Mouse (Mus musculus) kidney, postnatal 14 days (tissue): ENCODE data around the gene Tm4sf19.
A peak's percentile ranks its signal among the peaks of the same experiment; 100 is the strongest.

Experiments used
- DNase-seq: peaks from one replicate; pipeline ENCODE4 v3.0.0; 2022; ENCODE audit warnings: mixed read lengths

Tm4sf19 gene

DNA sequence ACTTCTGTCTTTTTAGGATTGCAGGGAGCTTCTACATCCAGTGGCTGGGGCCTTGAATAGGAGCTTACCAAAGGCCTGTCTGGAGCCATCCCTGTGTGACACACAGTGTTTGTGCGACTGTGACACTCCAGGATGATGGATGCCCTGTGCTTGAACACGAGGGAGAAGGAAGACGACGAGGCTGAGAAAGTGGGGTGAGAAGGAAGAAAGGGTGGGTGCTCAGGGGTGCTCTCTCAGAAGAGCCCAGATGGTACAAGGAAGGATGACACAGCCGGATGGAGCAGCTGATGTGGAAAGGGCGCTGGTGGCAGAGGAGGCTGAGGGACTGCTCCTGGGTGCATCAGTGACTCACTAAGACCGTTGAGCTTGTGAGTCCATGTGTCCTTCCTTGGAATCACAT is at the start of gene Tm4sf19:
Tm4sf19 (plus strand) TSS at position 240 of the 400 bp plus-strand sequence.
- no peak for DNase-seq

DNA sequence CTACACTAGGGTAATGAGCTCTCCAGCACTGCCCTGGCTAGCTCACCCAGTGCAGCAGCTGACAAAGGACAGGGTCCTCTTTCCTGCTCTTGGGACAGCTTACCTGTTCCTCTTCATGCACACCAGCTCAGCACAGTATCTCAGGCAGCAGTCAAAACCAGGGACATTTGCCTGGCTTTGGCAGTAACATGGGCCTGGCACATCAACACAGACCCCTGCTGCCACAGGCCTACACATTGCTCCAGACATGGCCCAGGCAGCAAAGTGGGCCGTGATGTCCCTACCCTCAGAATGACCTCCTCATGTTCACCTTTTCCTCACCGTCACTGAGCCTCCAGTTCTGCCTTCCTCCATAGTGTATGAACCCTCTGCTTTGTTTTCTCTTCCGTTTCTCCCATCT is 49.5 kb upstream of the Tm4sf19 start:
- DNase-seq: no peak

DNA sequence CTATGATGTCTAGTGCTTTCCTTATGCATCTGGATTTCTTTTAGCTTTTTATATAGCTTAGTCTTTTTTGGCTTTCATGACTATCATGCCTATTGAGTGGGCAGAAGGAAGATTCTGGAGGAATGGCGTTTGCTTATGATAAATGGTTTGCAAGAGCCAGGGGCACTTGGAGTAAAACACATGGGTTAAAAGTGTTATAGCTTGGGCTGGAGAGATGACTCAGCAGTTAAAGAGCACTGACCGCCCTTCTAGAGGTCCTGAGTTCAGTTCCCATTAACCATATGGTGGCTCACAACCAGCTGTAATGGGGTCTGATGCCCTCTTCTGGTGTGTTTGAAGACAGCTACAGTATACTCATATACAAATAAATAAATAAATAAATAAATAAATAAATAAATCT is 36.8 kb upstream of the Tm4sf19 start:
- DNase-seq: no peak

DNA sequence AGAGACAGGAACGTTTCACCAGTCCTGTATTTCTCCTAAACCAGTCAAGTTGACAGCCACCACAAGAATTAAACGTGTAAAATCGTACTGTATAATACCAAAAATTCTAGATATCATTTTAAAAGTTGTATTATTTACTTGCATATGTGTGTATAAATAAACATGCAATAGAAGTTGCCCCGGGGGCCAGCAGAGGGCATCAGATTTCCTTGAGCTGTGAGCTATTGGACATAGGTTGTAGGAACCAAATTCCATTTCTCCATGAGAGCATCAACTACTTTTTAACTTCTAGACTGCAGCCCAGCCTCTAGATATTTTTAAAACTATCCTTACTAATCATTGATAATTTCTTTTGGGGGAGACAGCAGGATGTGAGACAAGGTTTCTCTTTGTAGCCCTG is 29.0 kb upstream of the Tm4sf19 start:
- DNase-seq: peak; percentile 49

DNA sequence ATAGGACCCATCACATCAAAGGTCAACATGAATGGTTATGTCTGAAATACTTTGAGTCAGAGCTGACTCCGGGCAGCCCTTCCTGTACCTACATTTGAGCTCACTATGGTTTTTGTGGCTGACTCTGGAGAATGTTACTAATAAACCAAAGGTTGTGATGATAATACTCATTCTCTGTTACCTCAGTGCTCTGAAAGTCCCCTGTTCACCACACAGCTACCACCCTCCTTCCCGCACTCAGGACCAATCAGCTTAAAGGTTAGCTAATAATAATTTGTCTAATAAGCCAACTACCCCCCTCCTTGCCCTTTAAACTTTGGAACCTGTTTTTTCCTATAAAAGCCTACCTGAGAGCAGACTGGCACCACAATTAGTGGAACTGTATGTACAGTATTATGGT is 20.7 kb upstream of the Tm4sf19 start:
- DNase-seq: no peak

DNA sequence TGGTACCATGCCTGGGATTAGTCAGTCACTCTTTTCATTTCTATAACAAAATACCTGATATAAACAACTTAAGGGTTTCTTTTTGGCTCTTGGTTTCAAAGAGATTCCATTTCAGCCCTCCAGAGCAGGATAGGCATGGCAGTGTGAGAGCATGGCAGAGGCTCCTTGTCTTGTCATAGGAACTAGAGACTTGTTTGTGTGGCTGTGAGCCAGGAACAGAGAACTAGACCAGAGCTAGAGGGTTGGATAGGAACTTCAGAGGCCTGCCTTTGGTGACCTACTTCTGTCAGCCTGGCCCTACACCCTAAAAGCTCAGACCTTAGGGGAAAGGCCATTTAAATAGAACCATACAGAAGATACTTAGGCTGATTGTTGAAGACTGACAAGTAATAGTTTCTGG is 17.4 kb upstream of the Tm4sf19 start:
- no peak for DNase-seq

DNA sequence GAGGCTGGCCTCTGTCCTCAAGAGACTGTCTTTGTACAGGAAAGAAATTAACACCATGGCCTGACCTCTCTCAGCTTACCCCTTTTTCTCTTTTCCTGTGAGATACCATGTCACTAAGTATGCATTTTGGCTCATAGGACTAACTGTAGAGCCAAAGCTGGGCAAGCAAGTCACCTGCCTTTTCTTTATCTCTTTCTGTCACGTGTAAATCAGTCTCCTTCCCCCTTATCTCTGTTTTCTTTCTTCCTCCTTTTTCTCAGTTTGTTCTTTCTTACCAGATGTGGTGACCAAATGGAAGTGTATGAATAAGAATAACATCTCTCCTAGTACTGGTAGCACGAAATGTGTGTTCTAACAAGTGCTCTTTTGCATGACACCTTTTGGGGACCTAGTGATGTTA is 15.4 kb upstream of the Tm4sf19 start:
- DNase-seq: no peak

DNA sequence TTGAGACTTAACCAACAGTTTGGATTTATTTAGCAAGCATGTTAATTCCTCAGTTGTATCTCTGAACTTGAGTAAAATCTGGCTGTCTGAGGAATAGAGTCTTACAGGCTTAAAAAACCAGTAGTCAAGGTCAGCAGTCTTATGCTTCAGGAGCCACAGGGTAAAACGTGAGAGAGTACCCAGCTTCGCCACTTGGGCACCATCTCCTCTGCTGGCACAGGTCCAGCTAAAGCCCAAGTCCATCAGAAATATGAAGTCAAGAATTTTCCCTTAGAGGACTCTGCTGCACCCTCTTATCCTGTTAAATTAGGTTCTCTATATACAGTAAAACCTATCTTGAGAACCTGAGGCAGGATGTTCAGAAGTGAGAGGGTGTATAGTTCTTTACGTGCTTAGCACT is 13.5 kb upstream of the Tm4sf19 start:
- peak; percentile 26 for DNase-seq

DNA sequence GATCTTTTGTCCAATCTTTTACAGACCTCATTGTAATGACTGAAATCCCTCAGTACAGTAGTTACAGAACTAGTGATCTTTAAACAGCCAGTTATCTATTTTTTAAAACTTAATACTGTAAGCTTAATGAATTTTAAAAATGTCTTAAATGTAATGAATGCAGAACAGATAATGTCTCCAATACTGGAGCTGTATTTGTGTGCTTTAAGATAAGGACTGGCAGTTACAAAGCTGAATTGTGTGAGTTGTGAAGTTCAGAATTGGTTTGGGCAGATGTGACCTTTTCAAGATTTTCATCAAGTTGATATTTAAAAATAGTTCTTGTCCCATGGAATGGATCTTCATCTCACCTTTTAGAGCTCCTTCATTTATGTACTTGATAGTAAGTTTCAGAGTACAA is 11.3 kb upstream of the Tm4sf19 start:
- DNase-seq: no peak

DNA sequence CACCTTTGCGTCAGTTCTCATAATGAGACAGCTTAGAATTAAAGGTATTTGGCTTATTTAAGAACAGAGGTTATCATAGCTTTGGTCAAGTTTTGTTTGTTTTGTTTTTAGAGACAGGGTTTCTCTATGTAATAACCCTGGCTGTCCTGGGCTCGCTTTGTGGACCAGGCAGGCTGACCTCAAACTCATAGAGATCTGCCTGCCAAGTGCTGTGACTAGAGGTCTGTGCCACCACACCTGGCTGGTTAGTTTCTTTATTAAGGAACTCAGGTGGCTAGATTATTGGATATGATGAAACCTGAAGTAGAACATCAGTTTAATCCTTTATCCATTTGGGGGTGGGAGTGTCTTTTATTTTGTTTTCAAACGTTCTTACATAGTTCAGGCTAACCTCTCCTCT is 10.5 kb upstream of the Tm4sf19 start:
- no peak for DNase-seq

DNA sequence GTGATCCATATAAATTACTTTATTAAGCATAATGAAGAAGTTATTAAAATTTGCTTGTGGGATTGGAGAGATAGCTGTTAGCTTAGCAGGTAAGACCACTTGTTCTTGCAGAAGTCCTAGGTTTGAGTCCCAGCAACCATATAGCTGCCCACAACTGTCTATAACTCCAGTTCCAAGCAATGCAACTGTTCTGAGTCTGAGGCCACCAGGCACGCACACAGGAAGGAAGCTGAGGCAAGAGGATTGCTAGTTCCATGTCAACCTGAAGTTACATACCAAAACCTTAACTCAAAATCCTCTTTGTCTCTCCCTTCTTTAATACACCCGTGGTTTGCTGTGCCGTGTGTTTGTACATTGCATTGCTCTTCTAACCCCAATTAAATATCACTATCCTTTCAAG is 9.4 kb upstream of the Tm4sf19 start:
- DNase-seq: no peak

DNA sequence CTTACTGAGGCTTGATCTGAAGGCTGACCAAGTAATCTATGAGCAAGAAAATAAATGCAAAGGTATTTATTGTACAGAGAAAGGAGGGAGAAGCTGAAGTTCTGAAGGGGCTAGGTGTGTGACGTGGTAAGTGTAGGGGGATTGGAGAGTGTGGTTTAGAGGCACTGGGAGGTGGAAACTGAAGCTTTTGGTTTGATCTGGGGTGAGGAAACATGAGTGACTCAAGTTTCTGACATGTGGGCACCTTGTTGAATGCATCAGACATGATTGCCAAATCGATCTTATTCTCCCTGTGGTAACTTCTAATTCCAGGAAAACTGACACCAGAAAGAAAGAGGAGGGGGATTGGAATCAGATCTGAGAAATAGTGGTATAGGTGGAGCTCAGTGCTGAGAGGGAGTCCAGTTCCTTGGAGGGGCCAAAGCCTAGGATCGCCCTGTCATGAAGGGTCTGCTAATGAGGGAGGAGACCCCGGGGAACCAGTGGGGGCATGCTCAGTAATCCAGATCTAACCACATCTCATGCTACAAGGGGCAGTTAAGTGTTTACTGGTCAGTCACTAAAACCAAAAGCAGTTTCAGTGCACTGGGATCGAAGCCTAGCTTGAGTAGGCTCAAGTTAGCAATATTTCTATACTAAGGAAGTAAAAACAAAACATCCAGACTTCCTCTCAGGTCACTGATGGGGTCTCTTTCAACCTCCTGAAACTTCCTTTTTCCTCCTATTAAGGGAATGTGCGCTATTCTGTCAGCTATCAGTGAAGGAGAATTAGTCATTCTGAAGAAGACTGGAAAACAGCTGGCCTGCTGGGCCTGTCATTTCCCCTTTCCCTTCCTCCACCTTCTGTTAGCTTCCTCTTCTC is 4.4 kb upstream of the Tm4sf19 start:
- no peak for DNase-seq

DNA sequence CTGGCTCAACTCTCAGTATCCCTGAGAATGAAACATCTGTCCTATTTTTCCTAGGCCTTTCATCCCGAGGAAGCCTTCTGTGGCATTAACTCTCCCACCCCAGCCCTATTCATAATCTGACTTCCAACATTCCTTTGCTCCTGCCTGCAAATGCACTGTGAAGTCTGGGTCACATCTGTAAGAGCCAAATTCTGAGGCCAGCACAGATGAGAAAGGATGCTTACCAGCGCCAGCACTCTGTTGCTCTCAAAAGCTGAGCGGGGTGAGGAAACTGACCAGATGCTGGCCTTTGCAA is 3.8 kb upstream of the Tm4sf19 start:
- no peak for DNase-seq

DNA sequence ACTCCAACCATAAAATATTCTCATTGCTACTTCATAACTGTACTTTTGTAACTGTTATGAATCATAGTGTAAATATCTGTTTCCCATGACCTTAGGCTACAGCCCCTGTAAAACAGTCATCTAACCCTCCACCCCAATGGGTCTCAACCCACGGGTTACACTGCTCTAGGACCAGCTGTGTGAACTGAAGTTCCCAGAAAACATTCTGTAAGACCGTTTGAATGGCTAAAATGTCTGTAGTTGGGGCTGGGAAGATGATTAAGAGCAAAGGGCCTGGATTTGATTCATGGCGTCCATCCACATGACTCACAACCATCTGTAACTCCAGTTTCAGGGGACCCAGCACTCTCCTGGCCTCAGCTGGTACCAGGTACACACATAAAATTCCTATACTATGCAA is 2.1 kb upstream of the Tm4sf19 start:
- DNase-seq: peak; percentile 8

DNA sequence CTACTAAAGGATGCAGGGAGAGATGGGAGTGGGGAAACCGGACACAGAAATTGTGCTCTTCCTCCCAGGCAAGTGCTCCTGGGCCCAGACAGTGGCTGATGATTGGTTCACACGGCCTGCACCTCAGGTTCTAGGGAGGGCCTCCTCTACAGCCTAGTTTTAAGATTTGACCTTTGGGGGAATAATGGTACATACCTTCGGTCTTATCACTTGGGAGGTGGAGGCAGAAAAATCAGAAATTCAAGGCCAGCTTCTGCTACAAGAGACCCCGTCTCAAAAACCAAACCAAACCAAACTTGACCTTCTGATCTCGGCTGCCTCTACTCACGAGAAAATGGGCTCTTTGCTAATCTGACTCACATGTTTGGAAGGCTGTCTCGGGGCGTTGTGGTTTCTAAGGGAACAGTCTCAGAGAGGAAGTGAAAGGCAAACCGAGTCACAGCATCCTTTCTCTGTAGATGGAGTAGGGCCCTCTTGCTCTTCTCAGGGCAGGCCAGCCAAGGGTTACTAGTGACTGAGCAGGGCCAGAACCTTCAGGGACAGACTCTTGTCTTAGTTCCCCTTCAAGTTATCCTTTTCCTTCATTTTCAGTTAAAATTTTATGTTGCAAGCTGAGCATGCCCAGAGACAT is 1.1 kb downstream of the Tm4sf19 start:
- no peak for DNase-seq

DNA sequence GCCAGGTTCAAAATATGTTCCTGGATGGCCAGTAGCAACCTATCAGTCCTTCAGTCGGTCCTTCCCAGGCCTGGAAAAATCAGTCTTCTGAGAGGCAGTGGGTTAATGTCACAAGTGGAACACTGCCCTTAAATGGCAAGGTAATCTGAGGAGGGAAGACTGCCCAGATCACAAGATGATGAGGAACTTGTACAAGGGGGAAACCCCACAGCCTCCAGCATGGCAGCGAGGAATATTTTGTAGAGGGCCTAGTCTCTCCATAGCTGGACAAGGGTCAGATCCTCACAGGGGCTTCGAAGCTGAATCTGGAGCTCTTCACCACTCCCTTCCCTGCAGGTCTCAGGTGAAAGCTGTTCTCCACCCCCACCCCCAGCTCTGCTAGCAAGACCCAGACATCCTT is 2.5 kb downstream of the Tm4sf19 start:
- DNase-seq: no peak

DNA sequence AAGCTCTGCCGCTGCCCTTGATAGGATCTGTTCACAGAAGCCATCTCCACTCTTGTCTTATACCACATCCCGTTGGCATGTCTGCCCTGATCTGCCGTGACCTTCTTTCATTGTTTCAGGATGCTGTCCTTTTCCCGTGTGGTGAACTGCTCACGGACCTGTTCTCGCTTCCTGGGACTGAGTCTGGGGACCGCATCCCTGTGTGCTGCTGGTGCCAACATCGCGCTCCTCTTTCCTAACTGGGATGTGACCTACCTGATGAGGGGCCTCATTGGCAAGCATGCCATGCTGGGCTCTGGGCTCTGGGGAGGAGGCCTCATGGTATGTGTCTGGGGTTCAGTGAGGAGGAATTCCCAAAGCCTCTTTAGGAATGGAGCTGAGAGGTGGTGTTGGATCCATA is 5.4 kb downstream of the Tm4sf19 start:
- DNase-seq: no peak

DNA sequence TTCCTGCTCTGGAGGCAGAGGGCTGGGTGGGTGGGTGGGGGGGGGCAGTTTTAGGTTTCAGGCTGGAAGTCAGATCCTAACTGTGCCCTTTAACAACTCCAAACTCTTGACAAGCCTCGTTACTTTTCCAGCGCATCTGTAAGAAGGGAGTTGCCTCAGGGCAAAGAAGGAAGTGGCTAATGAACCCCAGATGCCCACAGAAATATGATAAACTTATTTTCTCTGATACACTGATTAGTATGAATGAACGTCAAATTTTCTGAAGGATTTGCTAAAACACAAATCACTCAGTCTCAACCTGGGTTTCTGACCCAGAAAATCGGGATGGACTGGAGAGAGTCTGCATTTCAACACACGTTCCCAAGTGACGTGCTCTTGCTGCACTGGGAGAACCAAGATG is 6.4 kb downstream of the Tm4sf19 start:
- no peak for DNase-seq

DNA sequence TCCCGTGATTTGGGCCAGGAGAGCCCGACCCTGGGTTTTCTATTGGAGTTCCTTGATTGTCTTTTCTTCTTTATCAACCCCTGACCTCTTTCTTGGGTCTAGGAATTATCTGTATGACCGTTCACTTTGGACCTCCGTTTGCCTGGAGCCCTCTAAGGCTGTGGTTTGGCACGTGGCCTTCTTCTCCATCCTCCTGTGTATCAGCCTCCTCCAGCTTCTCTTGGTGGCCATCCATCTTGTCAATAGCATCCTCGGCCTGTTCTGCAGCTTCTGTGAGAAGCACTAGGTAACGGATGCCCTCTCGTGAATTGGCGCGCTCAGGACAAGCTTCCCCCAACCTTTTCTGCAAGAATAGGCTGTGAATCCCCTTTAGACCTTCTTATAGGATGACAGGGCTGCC is 7.4 kb downstream of the Tm4sf19 start:
- no peak for DNase-seq

DNA sequence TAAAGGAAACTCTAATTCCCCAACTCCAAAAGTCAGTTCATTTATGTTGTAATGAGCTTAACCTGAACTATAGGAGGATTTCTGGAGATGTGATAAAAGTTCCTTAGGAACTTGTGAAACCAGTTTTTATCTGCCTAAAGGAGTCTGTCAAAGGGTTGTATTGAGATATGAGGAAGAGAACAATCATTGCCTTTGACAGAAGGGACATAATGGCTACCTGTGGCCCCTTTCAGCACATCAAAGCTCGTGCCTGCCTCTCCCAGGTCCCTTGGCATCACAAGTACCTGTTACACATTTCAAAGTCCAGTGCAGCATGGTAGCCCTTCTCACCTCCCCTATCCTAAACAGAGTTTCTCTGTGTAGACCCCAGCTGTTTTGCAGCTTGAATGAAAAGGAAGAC is 17.2 kb downstream of the Tm4sf19 start:
- DNase-seq: no peak

DNA sequence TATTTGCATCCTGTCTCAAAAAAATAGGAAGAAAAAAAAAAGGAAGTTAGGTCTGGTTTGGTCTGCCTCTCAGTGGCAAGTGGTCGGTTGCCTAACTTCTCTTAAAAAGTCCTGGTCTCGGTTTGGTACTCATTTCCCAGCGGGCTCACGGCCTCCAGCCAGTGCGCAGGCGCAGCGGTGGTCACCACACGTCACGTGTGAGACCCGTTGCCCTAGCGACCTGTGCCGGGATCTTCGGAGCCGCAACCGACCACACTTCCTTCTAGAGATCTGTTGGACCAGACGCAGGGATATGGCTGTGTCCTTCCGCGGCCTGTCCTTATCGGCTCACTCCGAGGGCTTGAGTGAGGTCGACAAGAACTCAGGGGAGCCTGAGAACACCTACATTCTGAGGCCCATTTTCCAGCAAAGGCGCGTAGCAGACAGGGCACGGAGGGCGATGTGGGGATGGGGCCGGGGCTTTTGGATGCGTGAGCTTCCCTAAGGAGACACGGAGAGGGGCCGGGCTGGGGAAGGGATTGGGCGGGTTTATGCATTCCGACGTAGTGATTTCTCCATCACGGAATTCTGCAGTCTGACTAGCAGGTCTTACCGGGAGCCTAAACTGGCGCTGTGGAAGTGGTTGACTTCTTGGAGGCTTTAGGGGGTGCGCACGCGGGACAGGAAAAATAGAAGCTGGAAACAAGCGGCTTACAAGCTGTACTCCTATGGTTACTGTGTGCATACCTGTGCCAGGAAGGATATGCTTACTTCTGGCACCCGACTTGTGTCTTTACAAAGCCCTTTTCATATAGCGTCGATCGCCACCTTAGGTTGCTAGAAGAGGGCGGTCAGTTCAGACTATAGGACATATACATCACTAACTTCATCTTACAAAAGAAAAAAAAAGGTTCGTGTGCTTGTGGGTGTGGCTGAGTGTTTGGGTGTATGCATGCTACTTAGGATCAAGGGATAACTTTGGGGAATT is 19.5 kb downstream of the Tm4sf19 start, which contains the start of gene Tctex1d2:
Tctex1d2 (plus strand) TSS at position 186 of the 967 bp plus-strand sequence.
- peak; percentile 96 for DNase-seq

DNA sequence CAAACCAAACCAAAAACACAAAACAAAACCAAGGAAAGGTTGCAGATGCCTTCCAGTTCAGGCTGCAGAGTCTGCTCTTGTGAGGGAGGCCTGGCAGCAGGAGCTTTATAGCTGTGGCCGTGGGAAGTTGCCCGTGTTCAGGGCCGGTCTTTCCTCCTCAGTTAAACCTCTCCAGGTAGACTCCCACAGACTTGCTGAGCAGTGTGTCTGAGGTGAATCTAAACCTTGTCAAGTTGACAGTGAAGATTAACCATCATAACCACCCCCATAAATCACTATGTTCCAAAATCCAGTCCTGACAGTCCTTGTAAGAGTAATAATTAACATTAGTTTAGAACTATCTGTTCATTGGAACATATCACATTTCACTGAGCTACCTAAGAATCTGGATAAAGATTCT is 27.2 kb downstream of the Tm4sf19 start:
- peak; percentile 35 for DNase-seq

DNA sequence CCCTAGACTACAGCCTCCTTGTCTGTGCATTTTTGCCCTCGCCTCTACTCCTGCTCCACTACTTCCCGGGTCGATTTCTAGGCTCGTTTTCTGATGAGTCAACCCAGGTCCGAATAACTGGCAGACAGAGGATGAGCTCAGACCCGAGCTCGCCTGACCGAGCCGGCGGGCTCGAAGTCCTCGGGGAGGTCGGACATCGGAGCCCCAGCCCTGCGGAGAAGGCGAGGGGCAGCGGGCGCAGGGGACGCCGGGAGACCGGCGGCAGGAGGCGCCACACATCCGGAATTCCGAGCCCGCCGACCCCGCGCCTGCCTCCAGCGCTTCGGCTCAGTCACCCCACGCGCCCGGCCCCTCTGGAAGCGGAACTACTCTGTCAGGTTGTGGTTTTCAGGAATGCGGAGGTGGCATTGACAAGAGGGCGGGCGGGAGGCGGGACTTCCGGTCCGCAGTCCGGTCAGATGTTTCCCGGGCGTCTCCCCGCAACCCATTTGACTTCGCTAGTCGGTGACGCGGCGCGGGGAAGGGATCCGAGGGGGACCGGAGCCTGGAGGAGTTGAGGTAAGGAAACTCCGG is 30.3 kb downstream of the Tm4sf19 start, which contains the start of gene Pcyt1a:
Pcyt1a (plus strand) TSS at position 448 of the 573 bp plus-strand sequence.
- peak; percentile 96 for DNase-seq
